Mouse (Mus musculus) heart, embryonic 15.5 days (tissue): Measurements from ENCODE around the gene Clec16a. TPM values are rescaled to one million over a fixed set of nuclear protein-coding genes. Genes with fewer than 3 reads are reported as not detected.

ENCODE experiments used
- ATAC-seq: fragments of 200-750 bp; cut with Nextera tagmentation; replicated peaks from 2 replicates; pipeline ENCODE4 v1.8.0; 2017; ENCODE audit warnings: low read depth, moderate TSS enrichment; ENCODE audit not compliant: insufficient number of reproducible peaks, insufficient read depth, low FRiP score
- H3K27ac ChIP-seq: fragments of 300-500 bp; sonication (generic); 2 replicates; pipeline ENCODE4 v1.5.1; 2015; ENCODE audit warnings: mild to moderate bottlenecking, inconsistent platforms
- H3K27me3 ChIP-seq: fragments of 300-500 bp; sonication (generic); 2 replicates; pipeline ENCODE4 v1.6.1; 2015; ENCODE audit warnings: inconsistent platforms
- H3K36me3 ChIP-seq: fragments of 300-500 bp; sonication (generic); 2 replicates; pipeline ENCODE4 v1.6.1; 2015; ENCODE audit warnings: mild to moderate bottlenecking, inconsistent platforms
- H3K4me1 ChIP-seq: fragments of 300-500 bp; sonication (generic); replicated peaks from 2 replicates; pipeline ENCODE4 v1.6.1; 2015; ENCODE audit warnings: inconsistent platforms
- H3K4me2 ChIP-seq: fragments of 300-500 bp; sonication (generic); 2 replicates; pipeline ENCODE4 v1.6.1; 2015; ENCODE audit warnings: inconsistent platforms, mild to moderate bottlenecking, moderate library complexity
- H3K4me3 ChIP-seq: fragments of 300-500 bp; sonication (generic); 2 replicates; pipeline ENCODE4 v1.5.1; 2015; ENCODE audit warnings: mild to moderate bottlenecking, inconsistent platforms
- H3K9ac ChIP-seq: fragments of 300-500 bp; sonication (generic); 2 replicates; pipeline ENCODE4 v1.6.1; 2015; ENCODE audit warnings: mild to moderate bottlenecking, inconsistent platforms
- H3K9me3 ChIP-seq: fragments of 300-500 bp; sonication (generic); replicated peaks from 2 replicates; pipeline ENCODE4 v1.6.1; 2016; ENCODE audit warnings: inconsistent platforms
- WGBS: fragments of 180-500 bp; shearing (Covaris S2); methylation state at CpG from one replicate; pipeline ENCODE4 v1.1.7; 2015; ENCODE audit warnings: mixed read lengths; 5-methylcytosine and 5-hydroxymethylcytosine counted together
- polyA plus RNA-seq: library from polyadenylated mRNA; unstranded; fragments of >200 nt; fragmentation: Nextera tagmentation; extraction: Ambion mirVana; gene quantifications from 2 replicates; pipeline ENCODE4 v1.2.1, GENCODE M21; 2015

Gene Clec16a
- polyA plus RNA-seq, 1 experiment from 2014 or later = 30.4 TPM

DNA sequence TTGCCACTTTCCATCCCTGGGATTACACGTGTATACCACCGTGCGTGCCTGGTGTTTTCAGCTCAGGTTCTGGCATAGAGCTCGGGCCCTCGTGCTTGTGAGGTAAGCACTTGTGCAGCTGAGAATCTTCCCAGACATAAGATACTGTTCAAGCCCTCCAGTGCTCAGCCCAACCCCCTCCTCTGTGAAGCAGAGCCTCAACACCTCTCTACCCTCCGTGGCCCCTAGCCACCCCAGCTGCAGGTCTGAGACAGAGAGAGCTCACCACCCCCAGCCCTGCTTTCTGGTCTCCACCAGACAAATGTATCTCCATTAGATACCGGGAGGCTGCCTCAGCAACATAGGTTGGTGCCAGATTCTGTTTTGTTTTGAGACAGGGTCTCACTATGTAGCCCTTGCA is 204.1 kb downstream of the Clec16a start:
- Histone ChIP-seq H3K36me3 (no peaks in the 10 kb centered on the region), H3K9ac (no peak overlapping the region), H3K9me3 (no peaks in the 10 kb centered on the region), H3K27ac (no peak overlapping the region), H3K4me3 (no peak overlapping the region), H3K27me3 (no peaks in the 10 kb centered on the region), H3K4me2 (no peak overlapping the region), H3K4me1 (peaks cover 15% of the 10 kb centered on the region)
- no peak for ATAC-seq
- WGBS = 25% methylated on average over 7 of the region's 7 CpGs

- no peaks in the 10 kb centered on the region for H3K27me3 ChIP-seq
- no peaks in the 10 kb centered on the region for H3K9me3 ChIP-seq
- no peak overlapping the region for H3K9ac ChIP-seq
- peaks cover 15% of the 10 kb centered on the region for H3K4me1 ChIP-seq
- no peak overlapping the region for H3K27ac ChIP-seq
- whole genome bisulfite sequencing = 22% methylated on average over 7 of the region's 7 CpGs
- H3K4me2 ChIP-seq = no peak overlapping the region
- H3K36me3 ChIP-seq = no peaks in the 10 kb centered on the region
- peak; percentile 61 for ATAC-seq
- H3K4me3 ChIP-seq = no peak overlapping the region
Measured at GRCm38 (mm10) chr16:10749824-10750223, 204.7 kb downstream of the Clec16a start.

DNA sequence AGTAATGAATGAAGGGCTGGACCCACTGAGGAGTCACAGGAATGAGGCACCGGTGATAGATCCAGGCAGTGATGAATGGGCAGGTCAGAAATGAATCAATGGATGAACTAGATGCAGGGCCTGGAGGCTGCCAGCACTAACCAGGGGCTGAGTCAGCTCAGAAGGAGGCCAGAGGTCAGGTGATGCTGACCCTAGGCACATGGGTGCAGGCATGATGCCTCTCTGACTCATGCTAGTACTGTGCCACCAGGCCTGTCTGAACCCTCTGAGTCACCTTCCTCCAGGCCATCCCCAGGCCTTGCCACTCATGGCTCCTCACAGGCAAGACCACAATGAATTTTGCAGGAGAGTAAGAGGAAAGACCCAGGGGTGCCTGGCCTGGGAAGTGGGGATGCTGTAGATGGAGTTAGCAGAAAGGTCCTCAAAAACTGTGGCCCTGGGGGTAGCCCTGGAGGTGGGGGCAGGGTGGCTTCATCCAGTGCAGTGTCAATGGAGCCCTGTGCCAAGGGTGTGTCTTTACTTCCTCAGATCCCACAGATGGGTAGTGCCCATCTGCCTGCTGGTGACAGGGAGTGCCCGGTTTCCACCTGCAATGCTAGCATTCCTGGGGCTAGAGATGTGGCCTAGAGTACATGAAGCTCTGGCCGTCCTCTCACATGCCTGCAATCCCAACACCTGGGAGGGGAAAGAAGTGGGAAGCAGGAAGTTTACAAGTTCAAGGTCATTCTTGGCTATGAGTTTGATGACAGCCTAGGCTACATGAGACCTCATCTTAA is 209.6 kb downstream of the Clec16a start:
- H3K36me3 ChIP-seq = no peaks in the 10 kb centered on the region
- H3K4me2 ChIP-seq = no peak overlapping the region
- no peak overlapping the region for H3K27ac ChIP-seq
- no peaks in the 10 kb centered on the region for H3K27me3 ChIP-seq
- peaks cover 5% of the 10 kb centered on the region for H3K4me1 ChIP-seq
- ATAC-seq = no peak
- no peaks in the 10 kb centered on the region for H3K9me3 ChIP-seq
- H3K9ac ChIP-seq = no peak overlapping the region
- WGBS = 88% methylated on average over 3 of the region's 3 CpGs
- no peak overlapping the region for H3K4me3 ChIP-seq

GRCm38 (mm10) chr16:10756168-10756567 is 211.0 kb downstream of the Clec16a start:
- 80% methylated on average over 5 of the region's 6 CpGs for WGBS
- Histone ChIP-seq H3K27ac (no peak overlapping the region), H3K4me1 (peaks cover 4% of the 10 kb centered on the region; the same call in 1 of the 2 replicates), H3K36me3 (no peaks in the 10 kb centered on the region), H3K4me3 (no peak overlapping the region), H3K9me3 (no peaks in the 10 kb centered on the region), H3K9ac (no peak overlapping the region), H3K4me2 (no peak overlapping the region), H3K27me3 (no peaks in the 10 kb centered on the region)
- no peak for ATAC-seq

GRCm38 (mm10) chr16:10761182-10761581 is 216.0 kb downstream of the Clec16a start:
- Histone ChIP-seq H3K27me3 (0 out of 2 replicates have a peak, but pooled peaks cover 4% of the 10 kb centered on the region), H3K4me1 (peaks cover 7% of the 10 kb centered on the region; the same call in 1 of the 2 replicates), H3K9ac (no peak overlapping the region), H3K4me2 (no peak overlapping the region), H3K4me3 (no peak overlapping the region), H3K27ac (no peak overlapping the region), H3K9me3 (no peaks in the 10 kb centered on the region), H3K36me3 (no peaks in the 10 kb centered on the region)
- ATAC-seq = no peak
- 64% methylated on average over 8 of the region's 8 CpGs for WGBS

- no peak for ATAC-seq
- Histone ChIP-seq H3K4me3 (no peak overlapping the region), H3K4me2 (no peak overlapping the region), H3K36me3 (no peaks in the 10 kb centered on the region), H3K4me1 (peaks cover 7% of the 10 kb centered on the region; the same call in 1 of the 2 replicates), H3K9ac (no peak overlapping the region), H3K27ac (no peak overlapping the region), H3K27me3 (0 out of 2 replicates have a peak, but pooled peaks cover 4% of the 10 kb centered on the region), H3K9me3 (no peaks in the 10 kb centered on the region)
- WGBS = 66% methylated on average over 5 of the region's 5 CpGs
Measured at GRCm38 (mm10) chr16:10762569-10763180, 217.5 kb downstream of the Clec16a start.

- Histone ChIP-seq H3K9ac (no peak overlapping the region), H3K4me2 (no peak overlapping the region), H3K27me3 (0 out of 2 replicates have a peak, but pooled peaks cover 6% of the 10 kb centered on the region), H3K4me3 (no peak overlapping the region), H3K36me3 (no peaks in the 10 kb centered on the region), H3K4me1 (peaks cover 8% of the 10 kb centered on the region; the same call in 1 of the 2 replicates), H3K27ac (no peak overlapping the region), H3K9me3 (no peaks in the 10 kb centered on the region)
- no peak for ATAC-seq
- 43% methylated on average over 6 of the region's 6 CpGs for WGBS
Measured at GRCm38 (mm10) chr16:10763540-10764264, 218.6 kb downstream of the Clec16a start.

DNA sequence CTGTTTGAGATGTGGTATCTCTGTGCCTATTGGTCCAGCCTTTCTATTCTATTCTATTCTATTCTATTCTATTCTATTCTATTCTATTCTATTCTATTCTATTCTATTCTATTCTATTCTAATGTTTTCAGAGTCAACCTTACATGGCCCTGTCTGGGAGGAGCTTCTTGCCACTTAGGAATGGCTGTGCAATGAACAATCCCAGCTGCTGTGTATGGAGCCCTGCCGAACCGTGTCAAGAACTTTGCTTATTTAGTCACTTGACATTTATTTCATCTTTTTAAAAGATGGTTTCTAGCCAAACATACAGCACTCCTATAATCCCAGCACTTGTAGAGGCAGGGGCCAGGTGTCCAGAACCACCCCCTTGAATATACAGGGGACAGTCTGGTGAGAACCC is 219.2 kb downstream of the Clec16a start:
- Histone ChIP-seq H3K27ac (no peak overlapping the region), H3K27me3 (0 out of 2 replicates have a peak, but pooled peaks cover 8% of the 10 kb centered on the region), H3K4me2 (no peak overlapping the region), H3K9ac (no peak overlapping the region), H3K4me1 (peaks cover 10% of the 10 kb centered on the region), H3K4me3 (no peak overlapping the region), H3K36me3 (no peaks in the 10 kb centered on the region), H3K9me3 (no peaks in the 10 kb centered on the region)
- WGBS = 41% methylated on average over 2 of the region's 2 CpGs
- no peak for ATAC-seq

GRCm38 (mm10) chr16:10767158-10767557 is 222.0 kb downstream of the Clec16a start:
- Histone ChIP-seq H3K4me1 (peaks cover 22% of the 10 kb centered on the region), H3K9ac (no peak overlapping the region), H3K9me3 (no peaks in the 10 kb centered on the region), H3K27me3 (0 out of 2 replicates have a peak, but pooled peaks cover 8% of the 10 kb centered on the region), H3K27ac (no peak overlapping the region), H3K4me2 (no peak overlapping the region), H3K4me3 (no peak overlapping the region), H3K36me3 (no peaks in the 10 kb centered on the region)
- WGBS = 46% methylated on average over 4 of the region's 4 CpGs
- ATAC-seq = no peak

DNA sequence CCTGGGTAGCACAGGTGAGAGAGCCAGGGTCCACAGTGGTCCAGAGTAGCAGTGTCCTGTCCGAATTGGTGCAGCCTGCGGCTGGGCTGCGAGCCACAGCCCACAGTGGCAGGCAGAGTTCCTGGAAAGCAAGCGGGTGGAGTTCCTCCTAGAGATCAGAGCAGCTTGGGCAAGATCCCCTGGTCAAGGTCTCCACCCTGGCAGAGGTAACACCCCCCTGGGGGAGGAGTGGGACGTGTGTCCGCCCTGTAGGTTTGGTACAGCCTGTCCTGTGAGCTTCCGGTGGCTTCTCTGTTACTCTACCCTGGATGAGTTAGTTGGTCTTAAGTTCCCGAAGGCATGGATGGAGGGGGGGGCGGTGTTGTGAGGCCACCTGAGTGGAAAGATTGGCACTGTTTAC is 223.7 kb downstream of the Clec16a start:
- 54% methylated on average over 9 of the region's 9 CpGs for WGBS
- Histone ChIP-seq H3K9me3 (no peaks in the 10 kb centered on the region), H3K36me3 (no peaks in the 10 kb centered on the region), H3K27me3 (0 out of 2 replicates have a peak, but pooled peaks cover 6% of the 10 kb centered on the region), H3K27ac (no peak overlapping the region), H3K9ac (no peak overlapping the region), H3K4me1 (peaks cover 22% of the 10 kb centered on the region), H3K4me2 (no peak overlapping the region), H3K4me3 (no peak overlapping the region)
- ATAC-seq = no peak

DNA sequence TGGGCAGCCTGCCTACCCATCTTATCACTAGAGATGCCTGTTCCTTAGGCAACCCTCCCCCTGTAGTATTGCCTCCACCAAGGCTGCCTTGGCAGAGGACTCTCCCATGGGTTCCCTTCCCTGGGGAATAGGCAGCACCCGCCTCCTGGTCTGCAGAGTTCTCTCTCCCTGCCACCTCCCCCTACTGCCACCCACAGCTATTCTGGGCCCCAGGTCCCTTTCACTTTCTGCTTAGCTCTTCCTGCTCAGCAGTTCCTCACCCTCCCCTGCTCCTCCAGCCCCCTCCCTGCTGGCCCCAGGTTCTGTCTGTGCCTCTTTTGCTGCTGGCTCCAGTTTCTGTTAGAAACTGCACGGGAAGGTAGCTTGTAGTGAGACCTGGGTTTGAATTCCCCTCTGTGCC is 224.5 kb downstream of the Clec16a start:
- 40% methylated on average over 2 of the region's 2 CpGs for WGBS
- Histone ChIP-seq H3K27ac (0 out of 2 replicates have a peak overlapping the region, but pooled peaks have one; percentile 2), H3K4me3 (no peak overlapping the region), H3K36me3 (no peaks in the 10 kb centered on the region), H3K4me2 (0 out of 2 replicates have a peak overlapping the region, but pooled peaks have one; percentile 5), H3K9ac (peak overlapping the region; percentile 25; the same call in 1 of the 2 replicates), H3K4me1 (peaks cover 26% of the 10 kb centered on the region), H3K27me3 (0 out of 2 replicates have a peak, but pooled peaks cover 4% of the 10 kb centered on the region), H3K9me3 (no peaks in the 10 kb centered on the region)
- ATAC-seq = no peak
